Mouse (Mus musculus): Measurements from ENCODE around the gene D1Pas1. TPM values are rescaled to one million over a fixed set of nuclear protein-coding genes. Genes with fewer than 3 reads are reported as not detected.

Gene D1Pas1
- polyA plus RNA-seq, 1 experiment from 2014 or later = not detected

DNA sequence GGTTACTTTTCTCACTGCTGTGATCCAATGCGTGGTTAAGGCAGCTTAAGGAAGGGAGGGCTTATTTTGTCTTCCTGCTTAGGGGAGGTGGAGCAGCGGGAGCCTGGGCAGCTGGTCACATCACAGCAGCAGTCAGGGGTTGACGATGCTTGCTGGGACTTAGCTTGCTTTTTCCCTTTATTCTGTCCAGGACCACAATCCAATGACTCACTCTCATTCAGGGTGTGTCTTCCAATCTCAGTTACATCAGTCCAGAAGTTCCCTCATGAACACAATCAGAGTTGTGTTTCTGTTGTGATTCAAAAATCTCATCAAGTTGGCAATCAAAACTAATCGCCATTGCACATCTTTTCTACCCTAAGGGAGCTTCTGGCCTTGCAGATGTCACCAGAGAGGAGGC is 48.9 kb downstream of the D1Pas1 start:
- no peak overlapping the region for H3K4me3 ChIP-seq
- no peaks in the 10 kb centered on the region for H3K4me1 ChIP-seq

DNA sequence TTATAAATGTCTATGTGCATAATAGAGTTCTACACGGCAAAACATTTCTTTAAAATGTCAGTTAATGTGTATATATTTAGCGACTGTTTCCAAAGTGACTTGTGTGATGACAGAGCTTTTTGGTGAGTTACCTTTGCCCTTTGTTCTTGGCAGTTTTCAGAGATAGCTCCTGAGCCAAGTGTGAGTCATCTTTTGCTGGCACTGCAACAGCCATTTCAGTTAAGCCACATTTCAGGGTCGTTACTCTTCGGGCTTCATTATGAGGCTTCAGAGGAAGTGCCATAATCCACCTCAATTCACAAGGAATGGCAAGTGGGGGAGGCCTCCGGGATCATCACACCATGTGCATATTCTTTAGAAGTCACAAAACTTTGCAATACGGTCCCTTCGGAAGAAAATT is 52.8 kb downstream of the D1Pas1 start:
- H3K4me1 ChIP-seq = no peaks in the 10 kb centered on the region
- ATAC-seq = no peak
- H3K36me3 ChIP-seq (ENCODE audit: poor library complexity, severe bottlenecking) = no peaks in the 10 kb centered on the region
- no peak overlapping the region for H3K4me3 ChIP-seq
- no peak overlapping the region for H3K27ac ChIP-seq
- 83% methylated on average over 7 of the region's 7 CpGs for WGBS
- H3K9ac ChIP-seq = no peak overlapping the region
- H3K4me2 ChIP-seq = no peak overlapping the region
- H3K27me3 ChIP-seq = no peaks in the 10 kb centered on the region
- H3K9me3 ChIP-seq (replicated peaks) = no peaks in the 10 kb centered on the region

More for the DNA sequence above, 48.9 kb downstream of the D1Pas1 start:
- Histone ChIP-seq H3K36me3 (ENCODE audit: poor library complexity, severe bottlenecking) (no peaks in the 10 kb centered on the region), H3K9me3 (replicated peaks) (no peaks in the 10 kb centered on the region), H3K9ac (no peak overlapping the region), H3K27me3 (no peaks in the 10 kb centered on the region), H3K4me2 (no peak overlapping the region), H3K27ac (no peak overlapping the region)
- ATAC-seq = no peak
- 53% methylated on average over 4 of the region's 4 CpGs for WGBS

Other genes starting within 250 kb of the D1Pas1 start
- gene Rrp15, start 218.1 kb upstream of the D1Pas1 start, polyA plus RNA-seq (2015; fragmentation: Nextera tagmentation; extraction: Ambion mirVana) = 44.1 and 46.5 TPM in 2 replicates
- 1.8 and 2.0 TPM in 2 replicates for gene Spata17, start 248.0 kb downstream of the D1Pas1 start, polyA plus RNA-seq (2015; fragmentation: Nextera tagmentation; extraction: Ambion mirVana)
- gene Gpatch2, start 248.1 kb downstream of the D1Pas1 start, polyA plus RNA-seq (2015; fragmentation: Nextera tagmentation; extraction: Ambion mirVana) = 19.8 and 22.2 TPM in 2 replicates

All from forebrain, embryonic 13.5 days (tissue).